Mouse (Mus musculus) ES-E14 (cell line): Measurements from ENCODE around the gene Caprin1. TPM values are rescaled to one million over a fixed set of nuclear protein-coding genes. Genes with fewer than 3 reads are reported as not detected.

Experiments used
- DNase-seq: peaks from one replicate; pipeline ENCODE4 v3.0.0-alpha.2; 2013; ENCODE audit warnings: low read depth, low spot score
- H3K27ac ChIP-seq: 2 replicates; pipeline ENCODE4 v1.5.1; 2012; ENCODE audit warnings: low read depth, mild to moderate bottlenecking, low read length, moderate library complexity, mixed read lengths; ENCODE audit not compliant: poor library complexity, insufficient read depth, severe bottlenecking
- H3K36me3 ChIP-seq: 2 replicates; pipeline ENCODE4 v1.6.1; 2012; ENCODE audit warnings: mild to moderate bottlenecking, low read length, moderate library complexity, mixed read lengths; ENCODE audit not compliant: control insufficient read depth, poor library complexity, insufficient read depth, severe bottlenecking
- H3K4me1 ChIP-seq, 2 experiments: fragments of 150-350 bp in 1 of 2; sonication (generic) in 1 of 2; 2 replicates each; pipeline ENCODE4 v1.6.1; 2012; ENCODE audit warnings: low read length in 2 of 2, mild to moderate bottlenecking in 1 of 2, mixed read lengths in 1 of 2; ENCODE audit not compliant: control insufficient read depth in 2 of 2, insufficient read depth in 2 of 2, poor library complexity in 1 of 2
- H3K4me3 ChIP-seq, 2 experiments: fragments of 150-350 bp in 1 of 2; sonication (generic) in 1 of 2; 2 replicates each; pipeline ENCODE4 v1.5.1; 2012; ENCODE audit warnings: low read length in 2 of 2, low read depth in 1 of 2, mild to moderate bottlenecking in 1 of 2, mixed read lengths in 1 of 2; ENCODE audit not compliant: insufficient read depth in 1 of 2, poor library complexity in 1 of 2, severe bottlenecking in 1 of 2
- H3K9ac ChIP-seq: 2 replicates; pipeline ENCODE4 v1.6.1; 2012; ENCODE audit warnings: low read depth, mild to moderate bottlenecking, low read length, mixed read lengths; ENCODE audit not compliant: poor library complexity, insufficient read depth, severe bottlenecking
- H3K9me3 ChIP-seq: fragments of 150-350 bp; sonication (generic); 2 replicates; pipeline ENCODE4 v1.6.1; 2012; ENCODE audit warnings: low read depth, mild to moderate bottlenecking, low read length; ENCODE audit not compliant: control insufficient read depth, insufficient read depth
- CHD2 ChIP-seq: IDR thresholded peaks from 2 replicates; pipeline ENCODE4 v1.6.1; 2014; ENCODE audit warnings: mild to moderate bottlenecking, low read depth, low read length, inconsistent platforms
- HCFC1 ChIP-seq: IDR thresholded peaks from 2 replicates; pipeline ENCODE4 v1.6.1; 2012; ENCODE audit warnings: low read length, inconsistent platforms, borderline replicate concordance; ENCODE audit not compliant: insufficient read depth
- MAFK ChIP-seq: IDR thresholded peaks from 2 replicates; pipeline ENCODE4 v1.6.1; 2014; ENCODE audit warnings: mild to moderate bottlenecking, low read depth, low read length, inconsistent platforms; ENCODE audit not compliant: insufficient read depth
- ZC3H11A ChIP-seq: IDR thresholded peaks from 2 replicates; pipeline ENCODE4 v1.6.1; 2012; ENCODE audit warnings: low read depth, mild to moderate bottlenecking, inconsistent platforms, low read length, borderline replicate concordance
- ZNF384 ChIP-seq: IDR thresholded peaks from 2 replicates; pipeline ENCODE4 v1.6.1; 2012; ENCODE audit warnings: low read depth, low read length, inconsistent platforms
- in situ Hi-C, 2 experiments: fragments of 600-800 bp; cut with MboI; formaldehyde crosslinking; loops; one replicate each; pipeline ENCODE4 v1.15.1; 2025; ENCODE audit warnings: low sequenced_read_pairs in 2 of 2, inconsistent platforms in 1 of 2; ENCODE audit not compliant: unreplicated experiment in 2 of 2
- total RNA-seq: library from RNA; depleted of rRNA; stranded (reverse); fragments of 300-350 nt; gene quantifications from 2 replicates; pipeline ENCODE4 v1.2.3, GENCODE M21; 2012; rRNA removed

The Caprin1 gene
- 398 and 416 TPM in 2 replicates for total RNA-seq

GRCm38 (mm10) chr2:103797491-103798009 is at the start of gene Caprin1:
Gene Caprin1 (minus strand): TSS chr2:103797649.
- Histone ChIP-seq H3K4me1 (peaks cover 0 to 11% of the 10 kb centered on the region in 2 experiments; a peak in 1 of 4 replicates), H3K4me3 (peak within 1 kb of the TSS; percentile 83 to 94), H3K9ac (peak within 1 kb of the TSS; percentile 99), H3K36me3 (peaks cover 9% of the 10 kb centered on the region), H3K9me3 (no peaks in the 10 kb centered on the region), H3K27ac (peak within 1 kb of the TSS; percentile 97)
- peak; percentile 83 for DNase-seq
- in situ Hi-C loops: no loop called here
- TF ChIP-seq ZNF384 (no peak), HCFC1 (peak; percentile 62; the same call in 1 of the 2 replicates), MAFK (no peak)

GRCm38 (mm10) chr2:103846875-103847274 is 49.4 kb upstream of the Caprin1 start:
- no peaks in the 10 kb centered on the region for H3K36me3 ChIP-seq
- H3K4me3 ChIP-seq: no peak overlapping the region
- DNase-seq: no peak
- no peaks in the 10 kb centered on the region for H3K9me3 ChIP-seq
- peaks cover 0 to 6% of the 10 kb centered on the region in 2 experiments; a peak in 1 of 4 replicates for H3K4me1 ChIP-seq
- in situ Hi-C loops: no loop called here
- no peak for TF ChIP-seq ZNF384
- TF ChIP-seq ZC3H11A: no peak
- TF ChIP-seq CHD2: no peak
- H3K27ac ChIP-seq: no peak overlapping the region
- H3K9ac ChIP-seq: no peak overlapping the region

GRCm38 (mm10) chr2:103846271-103846670 is 48.8 kb upstream of the Caprin1 start:
- Histone ChIP-seq H3K9ac (no peak overlapping the region), H3K9me3 (no peaks in the 10 kb centered on the region), H3K4me3 (no peak overlapping the region), H3K27ac (no peak overlapping the region), H3K36me3 (no peaks in the 10 kb centered on the region), H3K4me1 (peaks cover 0 to 6% of the 10 kb centered on the region in 2 experiments; a peak in 1 of 4 replicates)
- in situ Hi-C loops: no loop called here
- TF ChIP-seq ZC3H11A: no peak
- TF ChIP-seq MAFK: no peak
- no peak for DNase-seq

- TF ChIP-seq CHD2: no peak
- no peak for TF ChIP-seq MAFK
- TF ChIP-seq ZC3H11A: no peak
- TF ChIP-seq ZNF384: no peak
- TF ChIP-seq HCFC1: no peak
- Histone ChIP-seq H3K9me3 (no peaks in the 10 kb centered on the region), H3K9ac (no peak overlapping the region), H3K4me1 (peaks cover 0 to 13% of the 10 kb centered on the region in 2 experiments; a peak in 1 of 4 replicates), H3K4me3 (no peak overlapping the region), H3K27ac (no peak overlapping the region), H3K36me3 (no peaks in the 10 kb centered on the region)
- in situ Hi-C loops: no loop called here
- no peak for DNase-seq
Observed at GRCm38 (mm10) chr2:103844016-103844415, 46.6 kb upstream of the Caprin1 start.

- peaks cover 0 to 17% of the 10 kb centered on the region in 2 experiments; a peak in 2 of 4 replicates for H3K4me1 ChIP-seq
- no peak for DNase-seq
- no peaks in the 10 kb centered on the region for H3K36me3 ChIP-seq
- in situ Hi-C loops: no loop called here
- TF ChIP-seq ZNF384 (no peak), HCFC1 (no peak), CHD2 (no peak), MAFK (no peak), ZC3H11A (no peak)
- no peak overlapping the region for H3K27ac ChIP-seq
- no peak overlapping the region for H3K9ac ChIP-seq
- no peak overlapping the region for H3K4me3 ChIP-seq
- no peaks in the 10 kb centered on the region for H3K9me3 ChIP-seq
Observed at GRCm38 (mm10) chr2:103843321-103843720, 45.9 kb upstream of the Caprin1 start.
